Mouse (Mus musculus) left cerebral cortex, adult 2 months (tissue): ENCODE measurements at regions not wholly inside any gene's neighbourhood (a gene's known extent, or its start where the extent isn't known, plus 50 kb on each side); places are given as distances from the start of the nearest gene placed in this dataset.

Source experiments
- DNase-seq, 2 experiments: peaks; one replicate each; pipeline ENCODE4 v3.0.0; 2021 to 2022; ENCODE audit warnings: low spot score in 2 of 2, mixed read lengths in 1 of 2; ENCODE audit errors: extremely low spot score in 1 of 2
- H3K27ac ChIP-seq: fragments of 200-600 bp; 2 replicates; pipeline ENCODE4 v1.8.1; 2022
- H3K4me3 ChIP-seq: fragments of 200-600 bp; 2 replicates; pipeline ENCODE4 v1.8.1; 2022
- CTCF ChIP-seq: fragments of 200-600 bp; IDR thresholded peaks from 2 replicates; pipeline ENCODE4 v1.8.1; 2022; ENCODE audit warnings: antibody characterized with exemption, mild to moderate bottlenecking, moderate library complexity
- intact Hi-C: fragments of 180-260 bp; cut with DNase I; formaldehyde crosslinking; loops from one replicate; pipeline ENCODE4 v1.15.1; 2025

DNA sequence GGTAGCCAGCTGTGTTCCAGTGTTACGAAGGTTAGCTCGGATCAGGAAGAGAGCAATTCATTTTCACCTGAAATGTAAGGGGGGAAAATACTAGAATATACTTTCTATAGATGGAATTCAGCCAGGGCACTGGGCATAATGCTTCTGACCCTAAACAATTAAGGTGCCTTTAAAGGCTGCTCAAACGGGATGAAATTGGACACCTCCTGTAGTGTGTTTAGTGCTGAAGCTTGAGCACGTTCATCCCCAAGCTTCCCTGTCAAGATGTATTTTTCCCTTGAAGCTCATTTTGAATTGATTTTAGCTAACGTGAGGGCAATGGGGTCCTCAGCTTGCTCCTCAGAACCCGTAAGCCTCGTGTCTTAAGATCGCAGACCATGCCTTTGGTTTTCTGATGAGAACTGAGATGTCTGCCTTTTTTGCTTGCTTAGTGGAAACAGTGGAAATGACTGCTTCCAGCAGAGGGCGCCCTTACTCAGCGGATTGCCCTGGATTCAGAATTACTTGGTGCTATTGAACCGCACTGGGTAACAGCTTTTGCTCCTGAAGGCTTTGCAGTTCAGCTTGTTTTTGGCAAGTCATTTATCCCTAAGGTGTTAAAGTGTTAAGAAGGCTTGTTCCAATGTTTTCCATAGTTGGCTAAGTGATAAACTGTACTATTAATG lies 74.6 kb upstream of the Fermt1 start:
- H3K27ac ChIP-seq = no peak overlapping the region
- intact Hi-C loops = loop anchor here (5.0 kb wide), 2 partner anchors 997 to 1462 kb away; no protein-coding TSS in a partner anchor
- no peak overlapping the region for H3K4me3 ChIP-seq
- DNase-seq = peak; percentile 71 to 79
- peak; percentile 87 for TF ChIP-seq CTCF

DNA sequence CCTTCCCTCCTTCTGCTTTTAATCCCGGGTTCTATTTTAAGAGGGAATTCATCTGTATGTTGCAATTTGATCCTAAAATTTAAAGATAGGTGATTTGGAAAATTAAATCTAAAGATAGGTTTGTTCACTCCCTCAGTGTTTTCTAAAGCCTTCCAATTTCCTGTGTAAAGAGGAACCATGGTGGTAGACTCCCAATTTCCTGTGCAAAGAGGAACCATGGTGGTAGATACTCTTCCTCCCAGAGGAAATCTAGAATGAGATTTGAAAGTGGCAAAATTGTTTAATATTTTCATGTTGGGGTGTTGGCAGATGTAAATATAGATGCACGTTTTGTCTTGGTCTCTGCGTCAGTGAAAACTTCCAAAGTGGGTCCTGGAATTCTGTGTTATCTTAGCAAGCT lies 75.5 kb upstream of the Fermt1 start:
- no peak overlapping the region for H3K27ac ChIP-seq
- TF ChIP-seq CTCF = no peak
- intact Hi-C loops = loop anchor here (5.0 kb wide), 2 partner anchors 996 to 1461 kb away; no protein-coding TSS in a partner anchor
- no peak overlapping the region for H3K4me3 ChIP-seq
- DNase-seq = no peak

DNA sequence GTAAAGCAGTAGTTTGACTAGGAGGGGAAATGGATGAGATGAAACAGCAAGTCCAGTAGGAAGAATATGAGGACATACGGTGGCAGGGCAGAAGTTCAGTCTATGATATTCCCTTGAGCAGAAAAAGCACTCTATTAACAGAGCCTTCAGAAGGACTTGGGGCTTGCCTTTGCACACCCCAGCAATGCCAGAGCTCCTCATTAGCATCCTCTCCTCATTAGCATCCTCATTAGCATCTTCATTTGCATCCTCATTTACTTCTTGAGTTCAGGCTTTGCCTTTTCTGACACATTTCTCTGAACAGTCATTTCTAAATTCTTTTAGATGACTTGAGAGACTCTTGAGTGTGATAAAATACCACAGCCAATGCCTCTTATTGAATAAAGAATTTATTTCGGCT lies 81.3 kb upstream of the Fermt1 start:
- no peak for DNase-seq
- Histone ChIP-seq H3K27ac (no peak overlapping the region), H3K4me3 (no peak overlapping the region)
- TF ChIP-seq CTCF = no peak
- intact Hi-C loops = no loop called here

DNA sequence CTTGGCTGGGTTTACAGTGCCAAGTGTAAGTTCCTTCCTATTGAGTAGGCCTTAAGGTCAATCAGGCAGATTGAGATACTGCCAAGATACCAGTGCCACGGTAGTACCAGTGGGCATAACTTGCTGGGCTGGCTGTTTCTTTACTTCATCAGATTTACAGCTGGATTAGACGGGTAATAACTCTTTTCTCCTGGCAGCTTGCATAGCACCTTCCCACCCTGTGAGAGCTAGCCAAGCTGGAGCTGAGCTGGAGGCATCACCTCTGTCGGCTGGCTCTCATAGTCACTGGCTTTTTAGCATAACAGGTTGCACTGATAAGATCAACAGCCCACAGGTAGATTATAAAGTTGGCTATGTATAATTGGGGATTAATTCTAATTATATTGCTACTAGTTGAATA lies 89.7 kb upstream of the Fermt1 start:
- Histone ChIP-seq H3K4me3 (no peak overlapping the region), H3K27ac (no peak overlapping the region)
- TF ChIP-seq CTCF = no peak
- no peak for DNase-seq
- intact Hi-C loops = no loop called here

DNA sequence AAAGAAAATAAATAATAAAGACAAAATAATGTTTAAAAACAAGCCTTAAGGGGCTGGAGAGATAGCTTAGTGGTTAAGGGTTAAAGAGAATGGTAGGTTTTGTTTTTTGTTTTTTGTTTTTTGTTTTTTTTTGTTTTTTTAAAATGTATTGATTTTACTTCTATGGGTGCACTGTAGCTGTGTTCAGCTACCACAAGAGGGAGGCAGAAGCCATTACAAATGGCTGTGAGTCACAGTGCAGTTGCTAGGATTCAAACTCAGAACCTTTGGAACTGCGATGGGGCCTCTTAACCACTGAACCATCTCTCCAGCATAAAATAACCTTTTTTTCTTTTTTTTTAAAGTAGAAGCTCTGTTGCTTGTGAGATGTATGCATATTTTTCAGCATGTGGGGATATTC lies 95.0 kb upstream of the Fermt1 start:
- Histone ChIP-seq H3K27ac (no peak overlapping the region), H3K4me3 (no peak overlapping the region)
- peak; percentile 35 for TF ChIP-seq CTCF
- intact Hi-C loops = no loop called here
- DNase-seq = no peak

DNA sequence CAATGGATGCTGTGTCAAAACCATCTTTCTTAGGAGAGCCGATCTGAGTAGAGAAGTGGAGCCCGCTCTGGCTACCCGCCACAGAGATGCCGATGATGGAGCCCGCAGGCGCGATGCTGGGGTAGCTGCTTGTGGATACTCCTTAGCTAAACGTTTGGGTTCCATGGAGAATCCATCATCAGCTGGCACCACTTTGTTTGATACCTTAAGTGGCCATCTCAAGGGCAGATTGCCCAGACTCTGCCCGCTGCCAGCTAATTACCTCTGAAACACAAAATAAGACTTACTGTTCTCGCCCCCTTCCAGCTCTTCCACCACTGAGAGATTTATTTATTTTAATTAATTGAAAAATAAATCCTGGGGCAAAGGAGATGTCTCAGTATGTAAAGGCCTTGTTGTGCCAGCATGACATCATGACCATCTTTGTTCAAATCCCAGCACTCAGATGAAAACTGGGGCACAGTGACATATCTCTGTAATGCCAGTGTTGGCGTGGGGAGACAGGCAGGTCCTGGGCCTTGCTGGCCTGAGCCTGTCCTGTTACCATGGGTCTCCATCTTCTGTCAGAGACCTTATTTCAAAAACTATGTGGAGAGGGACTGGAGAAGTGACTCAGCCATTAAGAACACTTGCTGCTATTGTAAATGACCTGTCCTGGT lies 132.1 kb upstream of the Fermt1 start:
- intact Hi-C loops = no loop called here
- Histone ChIP-seq H3K4me3 (no peak overlapping the region), H3K27ac (no peak overlapping the region)
- DNase-seq = no peak
- no peak for TF ChIP-seq CTCF

DNA sequence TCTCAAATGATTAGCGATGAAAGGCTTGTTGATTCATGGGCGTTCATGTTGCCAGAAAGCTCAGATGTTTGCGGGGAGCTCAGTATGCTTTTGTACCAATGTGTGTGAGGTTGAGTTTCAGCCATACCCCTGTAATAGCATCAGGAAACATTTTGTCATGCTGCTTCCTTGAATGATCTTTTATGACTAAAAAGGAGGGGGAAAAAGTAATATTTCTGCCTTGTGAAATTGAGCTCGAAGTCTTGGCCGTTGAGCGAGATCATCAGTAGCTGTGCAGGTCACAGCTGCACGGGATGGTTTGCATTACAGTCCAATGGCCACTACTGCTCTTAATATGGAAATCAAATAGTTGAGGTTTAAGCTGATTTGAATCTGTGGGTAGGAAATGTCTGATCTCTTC lies 145.3 kb upstream of the Fermt1 start:
- no peak for TF ChIP-seq CTCF

DNA sequence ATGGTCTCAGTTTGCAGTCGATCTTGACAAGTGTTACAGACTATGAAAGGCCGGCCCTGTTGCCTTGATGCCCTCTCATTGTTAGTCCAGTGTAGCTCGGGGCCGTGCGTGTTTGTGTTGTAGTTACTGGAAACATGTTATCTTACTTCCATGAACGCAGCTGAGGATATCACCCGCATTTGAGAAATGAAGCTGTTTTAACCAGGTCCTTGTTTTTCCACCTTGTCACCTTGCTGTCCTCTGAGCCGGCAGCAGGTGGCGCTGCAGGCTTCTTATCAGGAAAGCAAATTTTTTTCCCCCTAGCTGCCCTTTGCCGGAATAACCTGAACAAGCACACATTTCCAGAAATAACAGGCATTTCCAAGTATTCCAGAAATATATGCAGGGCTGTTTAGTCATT lies 167.9 kb upstream of the Fermt1 start:
- intact Hi-C loops = loop anchor here (5.0 kb wide), 3 partner anchors 439 to 1369 kb away; partner anchors contain the start of gene Bmp2
- Histone ChIP-seq H3K27ac (no peak overlapping the region), H3K4me3 (no peak overlapping the region)
- DNase-seq = peak; percentile 68 to 75
- peak; percentile 95 for TF ChIP-seq CTCF

More for the DNA sequence above, 145.3 kb upstream of the Fermt1 start:
- no peak overlapping the region for H3K4me3 ChIP-seq
- DNase-seq = no peak
- intact Hi-C loops = no loop called here
- no peak overlapping the region for H3K27ac ChIP-seq

DNA sequence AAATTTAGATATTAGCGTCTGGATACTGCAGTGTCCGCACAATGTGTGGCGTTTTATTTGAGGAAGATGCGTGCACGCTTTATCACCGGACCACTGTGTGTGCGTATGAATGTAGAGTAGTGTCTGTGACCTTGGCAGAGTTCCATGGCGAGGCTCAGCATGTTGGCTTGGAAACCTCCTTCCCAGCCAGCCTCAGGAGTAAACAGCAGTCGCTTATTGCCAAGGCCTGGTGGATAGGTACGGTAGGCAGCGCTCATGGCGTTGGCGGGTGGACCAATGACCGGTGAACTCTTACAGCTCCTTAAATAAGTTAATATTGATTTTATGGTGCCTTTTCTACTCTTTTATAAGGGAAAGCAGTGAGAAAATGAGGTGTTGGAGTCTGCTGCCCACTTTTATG lies 172.9 kb upstream of the Fermt1 start:
- Histone ChIP-seq H3K4me3 (no peak overlapping the region), H3K27ac (no peak overlapping the region)
- intact Hi-C loops = no loop called here
- no peak for TF ChIP-seq CTCF
- no peak for DNase-seq

DNA sequence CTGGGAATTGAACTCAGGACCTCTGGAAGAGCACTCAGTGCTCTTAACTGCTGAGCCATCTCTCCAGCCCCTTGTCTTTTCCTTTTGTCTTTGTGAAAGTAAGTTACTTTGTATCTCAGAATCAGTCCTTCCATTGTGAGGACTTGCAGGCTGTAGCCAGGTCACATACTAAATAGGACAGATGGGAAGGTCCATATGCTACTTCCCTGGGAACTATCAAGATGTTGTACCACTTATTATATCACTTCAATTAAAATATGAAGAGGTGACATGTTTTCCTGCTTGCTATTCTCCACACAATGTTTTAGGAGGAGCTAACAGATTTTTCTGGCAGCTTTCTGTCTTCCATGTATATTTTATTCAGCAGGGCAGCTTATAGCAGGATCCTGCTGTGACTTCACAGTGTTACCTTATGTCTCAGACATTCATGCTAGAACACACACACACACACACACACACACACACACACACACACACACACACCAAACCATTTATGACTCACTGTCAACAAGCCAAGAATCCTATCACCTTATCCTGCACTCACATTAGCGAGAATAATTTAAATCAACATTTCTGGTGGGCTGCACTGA lies 179.6 kb upstream of the Fermt1 start:
- H3K4me3 ChIP-seq = no peak overlapping the region
- DNase-seq = no peak
- intact Hi-C loops = no loop called here
- TF ChIP-seq CTCF = no peak
- no peak overlapping the region for H3K27ac ChIP-seq

DNA sequence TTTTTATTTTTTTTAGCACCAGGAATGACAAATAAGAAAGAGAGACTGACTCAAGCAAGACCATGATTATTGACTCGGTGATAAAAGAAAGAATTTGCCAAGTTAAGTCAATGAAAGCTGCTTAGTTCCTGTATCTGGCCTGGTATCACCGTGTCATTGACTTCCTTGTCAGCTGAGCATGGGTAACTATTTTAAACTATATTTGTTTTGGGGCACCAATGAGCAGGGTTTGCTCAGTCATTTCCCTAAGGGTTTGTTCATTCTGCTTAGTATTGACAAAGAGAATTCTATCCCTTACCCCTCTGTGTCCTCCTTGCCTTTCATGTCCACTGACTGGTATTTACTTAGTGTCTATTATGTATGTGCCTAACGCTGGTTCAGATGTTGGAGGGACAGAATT lies 189.2 kb upstream of the Fermt1 start:
- H3K27ac ChIP-seq = no peak overlapping the region
- TF ChIP-seq CTCF = no peak
- intact Hi-C loops = no loop called here

DNA sequence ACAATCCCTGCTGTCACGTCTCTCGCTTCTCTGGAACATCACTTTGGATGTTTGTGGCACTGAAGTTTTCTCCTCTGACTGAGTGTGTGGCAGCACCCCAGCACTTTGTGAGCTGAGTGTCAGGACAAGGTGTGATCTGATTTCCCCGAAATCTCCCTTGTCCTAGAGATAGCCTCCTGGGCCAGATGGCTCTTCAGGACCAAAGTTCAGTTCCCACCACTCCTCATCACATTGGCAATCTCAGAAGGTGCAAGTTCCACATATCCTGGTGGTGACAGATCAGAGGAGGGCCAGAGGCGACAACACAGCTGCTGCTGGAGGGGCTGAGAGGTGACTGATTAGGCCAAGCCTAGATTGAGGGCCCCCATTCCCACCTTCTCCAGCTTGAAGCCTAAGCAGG lies 193.2 kb upstream of the Fermt1 start:
- no peak overlapping the region for H3K27ac ChIP-seq
- no peak for DNase-seq
- no peak for TF ChIP-seq CTCF
- intact Hi-C loops = no loop called here
- no peak overlapping the region for H3K4me3 ChIP-seq

More for the DNA sequence above, 189.2 kb upstream of the Fermt1 start:
- no peak overlapping the region for H3K4me3 ChIP-seq
- DNase-seq = no peak
